Mouse (Mus musculus): ENCODE results near the gene Rbfox2. TPM values are rescaled to one million over a fixed set of nuclear protein-coding genes. Genes with fewer than 3 reads are reported as not detected.

Gene Rbfox2
- polyA plus RNA-seq, 1 experiment from 2014 or later = 118 TPM

GRCm38 (mm10) chr15:77203255-77203981 is 103.4 kb downstream of the Rbfox2 start:
- Histone ChIP-seq H3K4me2 (replicated peaks) (no peak overlapping the region), H3K4me1 (peaks cover 33% of the 10 kb centered on the region), H3K9me3 (no peaks in the 10 kb centered on the region), H3K4me3 (no peak overlapping the region), H3K9ac (replicated peaks) (no peak overlapping the region; the same call in 1 of the 2 replicates), H3K36me3 (no peaks in the 10 kb centered on the region), H3K27me3 (no peaks in the 10 kb centered on the region), H3K27ac (replicated peaks) (peak overlapping the region; percentile 22; the same call in 1 of the 2 replicates)
- no peak for ATAC-seq (ENCODE audit: low FRiP score, low read depth)
- WGBS = 67% methylated on average over 14 of the region's 14 CpGs

DNA sequence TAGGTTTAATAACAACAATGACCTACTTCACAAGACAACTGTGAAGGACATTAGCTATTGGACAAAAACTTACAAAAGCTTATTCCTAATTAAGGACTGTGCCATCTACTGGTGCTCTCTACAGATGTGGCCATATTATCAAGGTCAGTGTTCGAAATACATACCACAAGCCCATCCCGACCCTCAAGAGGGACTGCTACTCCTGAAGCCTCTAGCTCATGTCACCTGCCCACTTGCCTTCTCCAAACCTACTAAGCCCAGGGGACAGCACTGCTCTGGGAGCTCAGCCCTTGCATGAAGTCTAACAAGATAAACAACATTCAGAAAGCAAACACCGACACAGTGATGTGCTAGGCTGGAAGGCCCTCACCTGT is 103.9 kb downstream of the Rbfox2 start:
- H3K9ac ChIP-seq (replicated peaks) = no peak overlapping the region
- WGBS = 84% methylated on average over 3 of the region's 3 CpGs
- H3K4me1 ChIP-seq = peaks cover 33% of the 10 kb centered on the region
- no peaks in the 10 kb centered on the region for H3K9me3 ChIP-seq
- H3K27me3 ChIP-seq = no peaks in the 10 kb centered on the region
- no peak for ATAC-seq (ENCODE audit: low FRiP score, low read depth)
- no peak overlapping the region for H3K4me3 ChIP-seq
- H3K27ac ChIP-seq (replicated peaks) = peak overlapping the region; percentile 22; the same call in 1 of the 2 replicates
- no peaks in the 10 kb centered on the region for H3K36me3 ChIP-seq
- no peak overlapping the region for H3K4me2 ChIP-seq (replicated peaks)

- Histone ChIP-seq H3K4me3 (no peak overlapping the region), H3K4me1 (peaks cover 33% of the 10 kb centered on the region), H3K4me2 (replicated peaks) (no peak overlapping the region), H3K9ac (replicated peaks) (no peak overlapping the region), H3K27me3 (no peaks in the 10 kb centered on the region), H3K36me3 (no peaks in the 10 kb centered on the region), H3K9me3 (no peaks in the 10 kb centered on the region), H3K27ac (replicated peaks) (no peak overlapping the region)
- no peak for ATAC-seq (ENCODE audit: low FRiP score, low read depth)
- WGBS = 24% methylated on average over 2 of the region's 2 CpGs
Observed at GRCm38 (mm10) chr15:77202223-77202622, 104.6 kb downstream of the Rbfox2 start.

GRCm38 (mm10) chr15:77196827-77197226 is 110.0 kb downstream of the Rbfox2 start:
- no peaks in the 10 kb centered on the region for H3K27me3 ChIP-seq
- WGBS = 93% methylated on average over 5 of the region's 5 CpGs
- no peaks in the 10 kb centered on the region for H3K9me3 ChIP-seq
- no peaks in the 10 kb centered on the region for H3K36me3 ChIP-seq
- no peaks in the 10 kb centered on the region; the same call in 1 of the 2 replicates for H3K4me1 ChIP-seq
- H3K4me2 ChIP-seq (replicated peaks) = no peak overlapping the region
- ATAC-seq (ENCODE audit: low FRiP score, low read depth) = no peak
- H3K9ac ChIP-seq (replicated peaks) = no peak overlapping the region
- H3K27ac ChIP-seq (replicated peaks) = no peak overlapping the region
- no peak overlapping the region for H3K4me3 ChIP-seq

DNA sequence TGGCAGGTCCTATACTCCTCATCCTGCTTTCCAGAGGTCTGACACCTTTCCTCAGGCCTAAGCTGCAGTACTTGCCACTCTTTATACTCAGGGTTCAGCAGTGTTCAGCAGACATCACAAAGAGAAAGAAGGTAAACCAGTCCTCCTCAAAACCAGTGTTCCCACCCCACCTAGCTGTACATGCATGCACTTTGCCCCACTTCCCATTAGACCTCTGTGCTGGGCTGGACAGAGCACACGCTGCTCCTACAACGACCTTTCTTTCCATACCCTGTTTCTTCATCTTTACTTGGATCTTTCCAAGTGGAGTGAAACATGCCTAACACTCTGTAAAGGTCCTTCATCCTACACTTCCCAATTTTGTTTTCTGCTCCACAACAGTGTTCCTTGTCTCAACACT is 110.8 kb downstream of the Rbfox2 start:
- Histone ChIP-seq H3K36me3 (no peaks in the 10 kb centered on the region), H3K4me3 (no peak overlapping the region), H3K9me3 (no peaks in the 10 kb centered on the region), H3K9ac (replicated peaks) (no peak overlapping the region), H3K27me3 (no peaks in the 10 kb centered on the region), H3K4me1 (no peaks in the 10 kb centered on the region), H3K27ac (replicated peaks) (no peak overlapping the region), H3K4me2 (replicated peaks) (no peak overlapping the region)
- WGBS = 95% methylated on average over 2 of the region's 2 CpGs
- ATAC-seq (ENCODE audit: low FRiP score, low read depth) = no peak

- H3K4me3 ChIP-seq = no peak overlapping the region
- H3K4me1 ChIP-seq = 0 out of 2 replicates have a peak, but pooled peaks cover 4% of the 10 kb centered on the region
- H3K36me3 ChIP-seq = no peaks in the 10 kb centered on the region
- H3K9ac ChIP-seq (replicated peaks) = no peak overlapping the region
- no peak overlapping the region for H3K27ac ChIP-seq (replicated peaks)
- no peak overlapping the region for H3K4me2 ChIP-seq (replicated peaks)
- no peaks in the 10 kb centered on the region for H3K9me3 ChIP-seq
- ATAC-seq (ENCODE audit: low FRiP score, low read depth) = no peak
- no peaks in the 10 kb centered on the region for H3K27me3 ChIP-seq
- 79% methylated on average over 14 of the region's 14 CpGs for WGBS
Observed at GRCm38 (mm10) chr15:77192154-77192935, 114.5 kb downstream of the Rbfox2 start.

GRCm38 (mm10) chr15:77186096-77186495 is 120.7 kb downstream of the Rbfox2 start:
- no peak for ATAC-seq (ENCODE audit: low FRiP score, low read depth)
- H3K36me3 ChIP-seq = no peaks in the 10 kb centered on the region
- H3K9ac ChIP-seq (replicated peaks) = no peak overlapping the region
- no peaks in the 10 kb centered on the region for H3K27me3 ChIP-seq
- no peak overlapping the region for H3K27ac ChIP-seq (replicated peaks)
- no peak overlapping the region for H3K4me2 ChIP-seq (replicated peaks)
- no peaks in the 10 kb centered on the region for H3K9me3 ChIP-seq
- WGBS = 100% methylated on average over 1 of the region's 1 CpGs
- 0 out of 2 replicates have a peak, but pooled peaks cover 4% of the 10 kb centered on the region for H3K4me1 ChIP-seq
- no peak overlapping the region for H3K4me3 ChIP-seq

DNA sequence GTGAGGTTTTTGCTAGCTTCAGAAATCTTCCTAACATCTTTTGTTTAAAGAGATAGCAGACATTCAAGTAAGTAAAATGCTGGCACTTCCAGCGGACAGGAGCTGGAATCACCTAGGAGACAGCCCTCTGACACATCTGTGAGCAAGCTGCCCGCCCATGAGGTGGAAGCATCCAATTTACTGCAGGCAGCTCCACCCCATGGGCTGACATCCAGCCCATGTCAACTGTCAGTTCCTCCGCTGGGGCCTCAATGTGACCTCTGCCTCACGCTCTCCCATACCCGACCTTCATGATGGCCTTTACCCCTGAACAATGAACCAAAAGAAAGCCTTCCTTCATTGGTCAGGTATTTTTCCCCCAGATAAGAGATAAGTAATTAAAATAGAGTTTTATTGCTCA is 121.2 kb downstream of the Rbfox2 start:
- 64% methylated on average over 5 of the region's 5 CpGs for WGBS
- Histone ChIP-seq H3K4me2 (replicated peaks) (no peak overlapping the region), H3K36me3 (no peaks in the 10 kb centered on the region), H3K27me3 (no peaks in the 10 kb centered on the region), H3K27ac (replicated peaks) (no peak overlapping the region), H3K4me3 (no peak overlapping the region), H3K9ac (replicated peaks) (no peak overlapping the region), H3K4me1 (0 out of 2 replicates have a peak, but pooled peaks cover 4% of the 10 kb centered on the region), H3K9me3 (no peaks in the 10 kb centered on the region)
- no peak for ATAC-seq (ENCODE audit: low FRiP score, low read depth)

DNA sequence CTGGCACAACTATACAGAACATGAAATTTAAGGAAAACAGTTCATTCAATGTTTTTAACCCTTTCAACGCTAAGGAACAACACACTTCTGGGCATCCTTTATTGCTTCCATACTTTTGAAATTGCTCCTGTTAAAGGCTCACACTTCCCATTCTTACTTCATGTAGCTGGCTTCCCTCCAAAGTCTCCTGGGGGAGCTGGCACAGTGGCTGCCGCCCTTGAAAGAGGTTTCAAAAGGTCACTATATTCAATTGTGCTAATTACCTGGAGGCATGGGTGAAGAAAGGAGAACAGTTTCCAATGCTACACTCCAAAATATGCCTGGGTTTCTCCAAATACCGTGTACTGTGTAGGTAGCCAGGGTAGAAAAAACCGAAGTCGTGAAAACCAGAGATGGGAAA is 124.0 kb downstream of the Rbfox2 start:
- H3K36me3 ChIP-seq = no peaks in the 10 kb centered on the region
- WGBS = 87% methylated on average over 5 of the region's 5 CpGs
- no peak overlapping the region for H3K4me2 ChIP-seq (replicated peaks)
- no peak overlapping the region for H3K9ac ChIP-seq (replicated peaks)
- H3K4me3 ChIP-seq = no peak overlapping the region
- H3K27ac ChIP-seq (replicated peaks) = 0 out of 2 replicates have a peak overlapping the region, but pooled peaks have one; percentile 8
- no peak for ATAC-seq (ENCODE audit: low FRiP score, low read depth)
- H3K4me1 ChIP-seq = no peaks in the 10 kb centered on the region
- H3K9me3 ChIP-seq = no peaks in the 10 kb centered on the region
- no peaks in the 10 kb centered on the region for H3K27me3 ChIP-seq

DNA sequence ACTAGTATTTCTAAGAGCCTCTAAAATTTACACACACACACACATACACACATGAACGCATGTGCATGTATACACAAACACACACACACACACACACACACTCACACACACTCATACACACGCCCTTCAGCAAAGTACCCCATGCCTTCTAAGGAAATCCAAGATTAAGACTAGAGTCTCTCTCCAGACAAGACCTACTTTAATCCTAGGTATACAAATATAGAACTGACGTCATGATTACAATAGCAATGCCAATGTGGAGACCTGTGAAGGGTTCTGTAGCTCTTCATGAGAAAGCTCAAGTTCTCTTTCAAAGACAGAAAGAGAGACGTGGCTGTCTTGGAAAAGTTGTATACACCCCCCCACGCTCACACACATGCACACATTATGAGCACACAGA is 132.8 kb downstream of the Rbfox2 start:
- 64% methylated on average over 5 of the region's 5 CpGs for WGBS
- Histone ChIP-seq H3K4me1 (peaks cover 12% of the 10 kb centered on the region; the same call in 1 of the 2 replicates), H3K27me3 (no peaks in the 10 kb centered on the region), H3K4me3 (no peak overlapping the region), H3K27ac (replicated peaks) (no peak overlapping the region), H3K9ac (replicated peaks) (no peak overlapping the region), H3K9me3 (no peaks in the 10 kb centered on the region), H3K36me3 (no peaks in the 10 kb centered on the region), H3K4me2 (replicated peaks) (no peak overlapping the region)
- no peak for ATAC-seq (ENCODE audit: low FRiP score, low read depth)

DNA sequence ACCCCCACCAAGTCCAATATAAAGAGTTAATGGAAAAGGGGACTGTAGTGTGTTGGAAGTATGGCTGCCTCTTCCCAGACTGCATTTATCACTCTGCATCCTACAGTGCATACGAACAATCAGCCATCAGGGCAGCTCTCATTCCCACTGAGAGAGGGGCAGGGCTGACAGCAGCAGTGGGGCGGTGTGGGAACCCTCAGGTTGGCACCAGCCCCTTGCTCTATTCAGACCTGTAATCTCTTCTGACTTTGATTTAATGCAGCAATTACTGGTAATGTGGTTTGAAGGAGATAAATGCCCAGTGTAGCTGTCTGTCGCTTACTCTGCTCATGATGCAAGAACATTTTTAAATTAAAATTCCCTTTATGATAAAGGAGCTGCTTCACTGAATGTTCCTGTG is 134.4 kb downstream of the Rbfox2 start:
- Histone ChIP-seq H3K9me3 (no peaks in the 10 kb centered on the region), H3K4me2 (replicated peaks) (no peak overlapping the region), H3K9ac (replicated peaks) (no peak overlapping the region), H3K27ac (replicated peaks) (no peak overlapping the region), H3K36me3 (no peaks in the 10 kb centered on the region), H3K4me1 (peaks cover 12% of the 10 kb centered on the region; the same call in 1 of the 2 replicates), H3K27me3 (no peaks in the 10 kb centered on the region), H3K4me3 (no peak overlapping the region)
- peak; percentile 41; the same call in 1 of the 2 replicates for ATAC-seq (ENCODE audit: low FRiP score, low read depth)
- WGBS = 59% methylated on average over 3 of the region's 3 CpGs

GRCm38 (mm10) chr15:77168781-77169180 is 138.0 kb downstream of the Rbfox2 start:
- Histone ChIP-seq H3K4me1 (peaks cover 8% of the 10 kb centered on the region; the same call in 1 of the 2 replicates), H3K27me3 (no peaks in the 10 kb centered on the region), H3K27ac (replicated peaks) (no peak overlapping the region), H3K4me3 (no peak overlapping the region), H3K9ac (replicated peaks) (no peak overlapping the region), H3K4me2 (replicated peaks) (no peak overlapping the region), H3K9me3 (no peaks in the 10 kb centered on the region), H3K36me3 (no peaks in the 10 kb centered on the region)
- 91% methylated on average over 2 of the region's 2 CpGs for WGBS
- ATAC-seq (ENCODE audit: low FRiP score, low read depth) = no peak
